Mouse (Mus musculus) forebrain, embryonic 12.5 days (tissue): ENCODE measurements around the gene Nmt2. TPM values are rescaled to one million over a fixed set of nuclear protein-coding genes. Genes with fewer than 3 reads are reported as not detected.

Experiments used
- ATAC-seq: fragments of 200-750 bp; cut with Nextera tagmentation; 2 replicates; pipeline ENCODE4 v1.8.0; 2017; ENCODE audit warnings: moderate TSS enrichment; ENCODE audit not compliant: low FRiP score
- H3K27ac ChIP-seq: fragments of 300-500 bp; sonication (generic); 2 replicates; pipeline ENCODE4 v1.5.1; 2016; ENCODE audit warnings: mild to moderate bottlenecking
- H3K27me3 ChIP-seq: fragments of 300-500 bp; sonication (generic); 2 replicates; pipeline ENCODE4 v1.6.1; 2016; ENCODE audit warnings: mild to moderate bottlenecking
- H3K36me3 ChIP-seq: fragments of 300-500 bp; sonication (generic); replicated peaks from 2 replicates; pipeline ENCODE4 v1.6.1; 2016; ENCODE audit warnings: mild to moderate bottlenecking
- H3K4me1 ChIP-seq: fragments of 300-500 bp; sonication (generic); 2 replicates; pipeline ENCODE4 v1.6.1; 2016
- H3K4me2 ChIP-seq: fragments of 300-500 bp; sonication (generic); 2 replicates; pipeline ENCODE4 v1.6.1; 2016; ENCODE audit warnings: mild to moderate bottlenecking, moderate library complexity
- H3K4me3 ChIP-seq: fragments of 300-500 bp; sonication (generic); replicated peaks from 2 replicates; pipeline ENCODE4 v1.5.1; 2016; ENCODE audit warnings: mild to moderate bottlenecking
- H3K9ac ChIP-seq: fragments of 300-500 bp; sonication (generic); 2 replicates; pipeline ENCODE4 v1.6.1; 2016; ENCODE audit warnings: mild to moderate bottlenecking
- H3K9me3 ChIP-seq: fragments of 300-500 bp; sonication (generic); 2 replicates; pipeline ENCODE4 v1.6.1; 2016
- WGBS: fragments of 180-500 bp; shearing (Covaris S2); methylation state at CpG from one replicate; pipeline ENCODE4 v1.1.7; 2016; 5-methylcytosine and 5-hydroxymethylcytosine counted together
- polyA plus RNA-seq: library from polyadenylated mRNA; unstranded; fragments of >200 nt; fragmentation: Nextera tagmentation; extraction: Ambion mirVana; gene quantifications from 2 replicates; pipeline ENCODE4 v1.2.1, GENCODE M21; 2016

Gene Nmt2
- polyA plus RNA-seq, 1 experiment from 2014 or later = 66.9 TPM

DNA sequence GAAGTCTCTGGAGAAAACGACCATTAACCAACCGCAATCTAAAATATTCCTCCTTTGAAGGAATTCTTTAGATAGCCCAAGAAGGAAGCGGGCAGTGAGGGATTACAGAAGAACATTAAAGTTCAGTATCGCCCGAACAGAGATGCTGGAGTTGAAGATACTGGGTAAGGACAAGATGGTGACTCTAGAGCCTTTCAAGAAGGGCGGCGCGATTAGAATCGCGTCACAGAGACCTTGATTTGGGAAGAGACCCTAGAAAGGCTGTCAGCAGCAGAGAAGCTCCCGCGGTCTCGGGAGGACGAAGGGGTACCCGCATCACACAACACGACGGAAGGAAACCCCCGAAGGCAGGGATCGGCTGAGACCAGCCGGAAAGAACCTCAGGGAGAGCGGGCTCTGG lies 48.0 kb downstream of the Nmt2 start:
- WGBS = 2% methylated on average over 21 of the region's 21 CpGs
- H3K27ac ChIP-seq = peak overlapping the region; percentile 21; the same call in 1 of the 2 replicates

DNA sequence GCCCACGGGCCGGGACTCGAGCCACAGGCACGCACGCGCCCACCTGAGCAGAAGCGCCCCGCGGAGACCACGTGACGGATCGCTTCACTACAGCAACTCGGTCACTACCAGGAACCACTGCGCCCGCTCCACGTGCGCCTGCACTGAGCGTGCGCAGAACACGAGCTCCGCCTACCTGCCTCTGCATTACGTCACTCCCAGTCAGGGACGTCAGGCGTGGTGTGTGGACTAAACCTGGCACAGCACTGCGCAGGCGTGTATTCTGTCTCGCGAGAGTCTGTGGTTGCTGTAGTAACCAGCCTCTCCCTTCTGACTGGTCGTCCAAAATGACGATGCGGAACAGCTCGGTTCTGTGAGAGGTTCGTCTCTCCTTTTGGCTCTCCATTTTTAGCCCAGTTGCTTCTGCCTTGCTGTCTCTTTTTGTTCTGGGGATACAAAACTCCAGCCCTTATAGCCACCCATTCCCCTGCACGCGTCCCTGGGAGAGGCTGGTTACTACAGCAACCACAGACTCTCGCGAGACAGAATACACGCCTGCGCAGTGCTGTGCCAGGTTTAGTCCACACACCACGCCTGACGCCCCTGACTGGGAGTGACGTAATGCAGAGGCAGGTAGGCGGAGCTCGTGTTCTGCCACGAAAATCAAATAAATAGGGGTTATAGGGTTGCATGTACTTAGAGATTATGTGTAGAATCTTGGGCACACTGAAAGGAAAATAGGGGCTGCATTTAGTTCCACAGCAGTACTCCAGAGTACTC lies 48.7 kb downstream of the Nmt2 start, which contains the start of gene Rpp38:
Gene Rpp38 (minus strand): TSS at position 160 of the 759 bp plus-strand sequence.
- H3K4me3 ChIP-seq = peak within 1 kb of the TSS; percentile 67
- ATAC-seq = peak; percentile 99
- peak within 1 kb of the TSS; percentile 61 for H3K9ac ChIP-seq
- H3K27me3 ChIP-seq = peaks cover 16% of the 10 kb centered on the region; the same call in 1 of the 2 replicates
- H3K36me3 ChIP-seq = peaks cover 16% of the 10 kb centered on the region
- peaks cover 23% of the 10 kb centered on the region for H3K4me1 ChIP-seq
- H3K27ac ChIP-seq = peak within 1 kb of the TSS; percentile 42; the same call in 1 of the 2 replicates
- H3K4me2 ChIP-seq = peak within 1 kb of the TSS; percentile 70
- under 1% methylated on average over 45 of the region's 45 CpGs for WGBS
- no peaks in the 10 kb centered on the region for H3K9me3 ChIP-seq

More for the DNA sequence above, 48.0 kb downstream of the Nmt2 start:
- Histone ChIP-seq H3K9me3 (no peaks in the 10 kb centered on the region), H3K4me2 (peak overlapping the region; percentile 70), H3K4me1 (peaks cover 23% of the 10 kb centered on the region), H3K9ac (peak overlapping the region; percentile 61), H3K27me3 (peaks cover 14% of the 10 kb centered on the region; the same call in 1 of the 2 replicates), H3K36me3 (peaks cover 19% of the 10 kb centered on the region), H3K4me3 (peak overlapping the region; percentile 67)
- no peak for ATAC-seq

DNA sequence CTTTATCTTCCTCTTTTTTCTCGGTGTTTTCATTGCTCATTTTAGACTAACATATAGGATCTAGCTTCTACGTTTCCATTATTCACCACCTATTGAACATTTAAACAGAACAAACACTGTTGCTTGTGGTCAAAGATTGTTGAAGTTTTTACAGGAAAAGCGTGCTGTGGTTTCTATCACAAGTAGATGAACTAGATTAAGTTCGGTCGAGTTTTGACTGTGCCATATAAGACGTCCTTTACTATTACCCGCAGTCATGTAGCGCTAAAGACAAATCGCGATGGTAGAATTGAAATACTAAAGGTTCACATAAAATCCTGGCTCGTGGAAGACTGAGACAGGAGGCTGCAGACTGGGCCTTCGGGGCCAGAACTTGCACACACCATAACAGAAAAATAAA lies 49.7 kb downstream of the Nmt2 start:
- peaks cover 8% of the 10 kb centered on the region for H3K36me3 ChIP-seq
- no peak for ATAC-seq
- no peak overlapping the region for H3K4me2 ChIP-seq
- no peak overlapping the region for H3K9ac ChIP-seq
- H3K27me3 ChIP-seq = peaks cover 18% of the 10 kb centered on the region
- H3K9me3 ChIP-seq = no peaks in the 10 kb centered on the region
- peaks cover 23% of the 10 kb centered on the region for H3K4me1 ChIP-seq
- no peak overlapping the region for H3K27ac ChIP-seq
- H3K4me3 ChIP-seq = no peak overlapping the region
- 93% methylated on average over 12 of the region's 12 CpGs for WGBS

DNA sequence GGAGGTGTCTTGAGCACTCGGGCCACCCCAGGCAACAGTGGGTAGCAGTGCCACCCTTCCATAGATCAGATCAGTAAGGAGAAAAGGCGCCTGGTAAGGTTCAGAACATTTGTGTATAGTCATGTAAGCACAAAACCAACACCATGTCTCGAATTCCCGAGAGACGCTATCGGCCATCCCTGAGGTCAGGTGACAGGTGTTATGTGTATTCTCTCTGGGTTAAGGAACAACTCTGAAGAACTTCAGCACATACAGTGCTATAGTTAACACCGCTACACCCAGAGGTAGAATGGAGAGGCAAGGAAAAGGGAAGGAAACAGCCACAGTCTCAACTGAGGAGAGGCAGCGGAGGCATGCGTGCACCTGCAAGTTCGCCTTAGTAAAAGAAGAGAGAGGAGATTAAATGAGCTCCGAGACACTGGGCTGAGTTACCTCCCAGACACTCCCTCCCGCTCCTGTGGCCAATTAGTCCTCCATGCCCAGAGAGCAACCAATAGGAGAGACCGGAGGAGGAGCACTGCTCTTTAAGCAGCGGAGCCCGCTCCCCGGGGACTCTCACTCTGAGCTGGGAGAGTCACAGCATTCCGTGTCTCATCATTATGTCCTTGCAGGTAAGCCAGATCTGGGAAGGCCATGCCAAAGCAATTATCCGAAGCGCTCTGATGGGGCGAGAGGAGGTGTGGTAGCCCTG lies 51.7 kb downstream of the Nmt2 start, which contains the start of gene Acbd7:
Gene Acbd7 (plus strand): TSS at position 558 of the 691 bp plus-strand sequence.
- Histone ChIP-seq H3K4me3 (peak within 1 kb of the TSS; percentile 25), H3K4me2 (peak within 1 kb of the TSS; percentile 50), H3K27me3 (peaks cover 18% of the 10 kb centered on the region), H3K36me3 (no peaks in the 10 kb centered on the region), H3K27ac (no peak within 1 kb of the TSS), H3K4me1 (peaks cover 21% of the 10 kb centered on the region), H3K9ac (peak within 1 kb of the TSS; percentile 25), H3K9me3 (no peaks in the 10 kb centered on the region)
- ATAC-seq = peak; percentile 22; the same call in 1 of the 2 replicates
- WGBS = 6% methylated on average over 20 of the region's 20 CpGs

DNA sequence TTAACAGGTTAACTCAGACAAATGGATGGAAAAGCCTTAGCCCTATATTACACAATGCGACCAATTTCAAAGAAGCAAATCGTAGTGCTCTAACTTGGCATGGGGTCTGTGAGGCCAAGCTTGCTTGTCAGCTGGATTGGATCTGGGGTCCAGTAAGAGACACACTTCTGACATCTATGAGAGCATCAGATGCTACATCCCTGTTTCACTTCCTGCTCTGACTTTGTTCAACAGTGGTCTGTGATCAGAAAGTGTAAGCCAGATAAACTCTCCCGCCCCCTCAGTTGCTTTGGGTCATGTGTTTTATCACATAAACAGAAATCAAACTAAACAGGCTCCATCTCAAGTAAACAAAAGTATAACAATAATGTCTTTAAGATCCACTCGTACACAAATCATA lies 64.4 kb downstream of the Nmt2 start:
- Histone ChIP-seq H3K4me3 (no peak overlapping the region), H3K4me1 (no peaks in the 10 kb centered on the region), H3K27me3 (0 out of 2 replicates have a peak, but pooled peaks cover 4% of the 10 kb centered on the region), H3K36me3 (no peaks in the 10 kb centered on the region), H3K9me3 (no peaks in the 10 kb centered on the region), H3K4me2 (no peak overlapping the region), H3K27ac (no peak overlapping the region), H3K9ac (no peak overlapping the region)
- no peak for ATAC-seq
- WGBS = 82% methylated on average over 4 of the region's 4 CpGs

DNA sequence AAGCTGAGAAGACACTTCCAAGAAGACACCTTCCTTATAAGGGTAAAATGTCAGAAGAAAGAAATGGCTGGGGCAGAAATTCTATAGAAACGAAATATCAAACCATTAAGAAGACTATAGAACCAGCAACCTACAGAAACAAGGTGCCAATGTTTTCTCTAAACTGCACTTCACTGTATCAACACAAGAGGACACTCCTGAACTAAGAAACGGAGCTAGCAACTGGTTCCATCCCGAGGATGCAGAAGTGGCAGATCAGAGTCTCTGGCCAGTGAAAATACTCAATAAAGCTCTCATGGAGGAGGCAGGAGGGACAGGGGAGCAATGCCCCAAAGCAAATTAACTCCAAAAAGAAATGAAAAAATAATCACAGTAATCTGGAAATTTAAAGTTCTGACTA lies 64.9 kb downstream of the Nmt2 start:
- Histone ChIP-seq H3K27me3 (0 out of 2 replicates have a peak, but pooled peaks cover 4% of the 10 kb centered on the region), H3K4me1 (no peaks in the 10 kb centered on the region), H3K4me3 (no peak overlapping the region), H3K4me2 (no peak overlapping the region), H3K27ac (no peak overlapping the region), H3K36me3 (no peaks in the 10 kb centered on the region), H3K9me3 (no peaks in the 10 kb centered on the region), H3K9ac (no peak overlapping the region)
- ATAC-seq = no peak
- 18% methylated on average over 3 of the region's 3 CpGs for WGBS

DNA sequence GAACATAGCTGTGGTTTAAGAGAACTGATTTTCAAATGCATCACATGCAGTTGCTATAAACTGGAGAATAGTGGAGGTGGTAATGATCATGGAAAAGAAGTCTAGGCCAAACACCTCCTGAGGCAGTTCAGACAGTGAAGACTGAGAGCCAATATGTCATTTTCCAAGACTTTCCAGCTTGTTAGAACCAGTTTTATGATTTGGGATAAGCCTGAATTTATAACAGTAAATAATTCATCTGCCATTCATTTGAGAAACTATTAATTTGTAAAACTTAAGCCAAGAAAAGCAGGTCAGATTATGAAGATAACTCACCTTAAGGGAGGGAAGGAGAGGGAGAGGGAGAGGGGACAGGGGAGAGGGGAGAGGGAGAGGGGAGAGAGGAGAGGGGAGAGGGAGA lies 69.1 kb downstream of the Nmt2 start:
- no peak overlapping the region for H3K9ac ChIP-seq

DNA sequence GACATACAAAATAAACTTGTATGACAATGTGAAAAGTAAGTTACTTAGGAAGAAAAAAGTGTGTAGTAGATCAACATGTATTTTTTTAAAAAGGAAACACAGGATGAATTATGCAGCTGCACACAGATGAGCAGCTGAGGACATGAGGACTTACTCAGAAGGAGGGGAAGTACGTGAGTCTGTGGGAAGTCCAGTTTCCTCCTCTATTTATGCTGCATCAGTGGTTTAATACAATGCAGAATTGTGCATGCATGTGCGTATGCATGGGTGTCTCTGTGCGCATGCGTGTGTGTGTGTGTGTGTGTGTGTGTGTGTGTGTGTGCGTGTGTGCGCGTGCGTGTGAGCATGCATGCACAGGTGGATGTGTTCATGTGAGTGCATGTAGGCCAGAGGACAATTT lies 71.8 kb downstream of the Nmt2 start:
- Histone ChIP-seq H3K27me3 (no peaks in the 10 kb centered on the region), H3K9ac (no peak overlapping the region), H3K4me3 (no peak overlapping the region), H3K9me3 (no peaks in the 10 kb centered on the region), H3K27ac (no peak overlapping the region), H3K36me3 (no peaks in the 10 kb centered on the region), H3K4me1 (no peaks in the 10 kb centered on the region), H3K4me2 (no peak overlapping the region)
- ATAC-seq = no peak
- WGBS = 85% methylated on average over 8 of the region's 8 CpGs

More for the DNA sequence above, 69.1 kb downstream of the Nmt2 start:
- Histone ChIP-seq H3K4me3 (no peak overlapping the region), H3K9me3 (no peaks in the 10 kb centered on the region), H3K36me3 (no peaks in the 10 kb centered on the region), H3K4me1 (no peaks in the 10 kb centered on the region), H3K4me2 (no peak overlapping the region), H3K27me3 (no peaks in the 10 kb centered on the region), H3K27ac (no peak overlapping the region)
- ATAC-seq = no peak

DNA sequence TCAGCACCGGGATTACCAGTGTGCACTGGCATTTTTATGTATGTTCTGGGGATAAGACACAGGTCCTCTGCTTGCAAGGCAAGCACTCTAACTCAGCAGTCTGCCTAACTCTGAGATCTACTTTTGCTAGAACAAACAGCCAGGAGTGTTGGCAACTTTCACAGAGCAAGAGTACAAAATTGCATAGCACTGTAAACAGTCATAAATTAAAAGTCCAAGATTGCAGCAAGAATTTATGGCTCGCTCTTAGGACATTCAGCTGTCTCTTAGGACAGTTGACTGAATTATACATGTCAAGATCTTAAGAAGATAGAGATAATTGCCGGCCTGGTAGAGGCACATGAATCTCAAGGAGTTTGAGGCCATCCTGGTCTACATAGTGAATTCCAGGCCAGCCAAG lies 72.3 kb downstream of the Nmt2 start:
- Histone ChIP-seq H3K27ac (no peak overlapping the region), H3K4me2 (no peak overlapping the region), H3K4me3 (no peak overlapping the region), H3K9ac (no peak overlapping the region), H3K4me1 (no peaks in the 10 kb centered on the region), H3K27me3 (no peaks in the 10 kb centered on the region), H3K9me3 (no peaks in the 10 kb centered on the region), H3K36me3 (no peaks in the 10 kb centered on the region)
- WGBS = 84% methylated on average over 3 of the region's 3 CpGs
- no peak for ATAC-seq

DNA sequence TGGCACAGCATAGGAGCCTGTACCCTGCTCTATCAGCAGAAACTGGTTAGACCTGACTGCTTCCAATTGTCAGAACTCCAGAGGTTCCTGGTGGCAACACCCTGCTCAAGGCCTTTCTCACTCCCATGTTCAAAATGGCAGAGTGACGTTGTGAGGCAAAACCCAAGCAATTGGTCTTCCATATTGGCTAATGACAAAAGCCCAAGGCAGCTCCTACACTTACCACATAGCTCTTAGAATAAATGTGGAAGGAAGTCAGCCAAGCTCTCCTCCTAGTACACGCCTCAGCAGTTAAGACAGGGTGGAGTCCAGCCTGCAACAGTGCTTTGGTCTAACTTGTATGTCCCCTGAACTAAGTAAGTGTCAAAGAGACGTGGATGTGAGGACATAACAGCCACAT lies 73.9 kb downstream of the Nmt2 start:
- H3K36me3 ChIP-seq = no peaks in the 10 kb centered on the region
- no peak overlapping the region for H3K27ac ChIP-seq
- H3K4me3 ChIP-seq = no peak overlapping the region
- no peak for ATAC-seq
- WGBS = 81% methylated on average over 3 of the region's 3 CpGs
- no peaks in the 10 kb centered on the region for H3K4me1 ChIP-seq
- H3K9me3 ChIP-seq = no peaks in the 10 kb centered on the region
- no peak overlapping the region for H3K9ac ChIP-seq
- H3K27me3 ChIP-seq = no peaks in the 10 kb centered on the region
- no peak overlapping the region for H3K4me2 ChIP-seq

DNA sequence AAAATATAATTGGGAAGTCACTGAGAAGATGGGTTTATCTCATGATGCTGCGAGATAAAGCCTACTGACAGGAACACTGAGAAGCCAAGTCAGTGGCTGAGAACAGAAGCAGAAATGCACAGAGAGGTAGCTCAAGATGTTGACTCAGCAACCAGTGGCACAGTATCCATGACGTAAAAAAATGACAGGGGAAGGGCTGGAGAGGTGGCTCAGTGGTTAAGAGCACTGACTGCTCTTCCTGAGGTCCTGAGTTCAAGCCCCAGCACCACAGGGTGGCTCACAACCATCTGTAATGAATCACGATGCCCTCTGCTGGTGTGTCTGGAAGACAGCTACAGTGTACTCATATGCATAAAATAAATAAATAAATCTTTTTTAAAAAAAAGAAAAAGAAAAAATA lies 77.1 kb downstream of the Nmt2 start:
- no peak overlapping the region for H3K27ac ChIP-seq
- no peaks in the 10 kb centered on the region for H3K27me3 ChIP-seq
- no peak overlapping the region for H3K4me3 ChIP-seq
- H3K4me1 ChIP-seq = peaks cover 3% of the 10 kb centered on the region; the same call in 1 of the 2 replicates
- no peak overlapping the region for H3K9ac ChIP-seq
- ATAC-seq = no peak
- H3K36me3 ChIP-seq = no peaks in the 10 kb centered on the region
- H3K4me2 ChIP-seq = no peak overlapping the region
- no peaks in the 10 kb centered on the region for H3K9me3 ChIP-seq
- 86% methylated on average over 3 of the region's 3 CpGs for WGBS

DNA sequence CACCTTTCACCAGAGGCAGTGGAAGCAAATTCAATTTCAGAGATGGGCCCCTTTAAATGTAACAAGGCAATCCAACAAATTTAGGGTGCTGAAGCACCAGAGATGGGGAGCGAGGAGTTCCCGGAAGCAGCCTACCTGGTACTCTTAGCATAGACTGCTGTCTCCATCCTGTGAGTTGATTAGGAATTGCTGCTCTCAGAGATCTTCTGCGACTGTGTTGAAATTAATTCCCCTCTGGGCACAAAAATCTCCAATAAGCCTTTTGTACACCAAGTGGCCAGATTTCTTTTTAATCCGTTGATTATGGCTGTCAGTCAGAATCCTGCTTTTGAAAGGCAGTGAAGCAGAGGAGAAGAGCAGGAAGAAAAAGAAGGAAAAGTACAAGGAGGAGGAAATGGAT lies 81.1 kb downstream of the Nmt2 start:
- no peaks in the 10 kb centered on the region for H3K27me3 ChIP-seq
- H3K9me3 ChIP-seq = no peaks in the 10 kb centered on the region
- no peak overlapping the region for H3K4me2 ChIP-seq
- H3K4me3 ChIP-seq = no peak overlapping the region
- H3K4me1 ChIP-seq = peaks cover 3% of the 10 kb centered on the region; the same call in 1 of the 2 replicates
- 39% methylated on average over 4 of the region's 4 CpGs for WGBS
- no peak overlapping the region for H3K27ac ChIP-seq
- H3K9ac ChIP-seq = no peak overlapping the region
- no peaks in the 10 kb centered on the region for H3K36me3 ChIP-seq
- ATAC-seq = no peak
